Mouse (Mus musculus) CH12.LX (cell line): Measurements from ENCODE around the gene Btf3. TPM values are rescaled to one million over a fixed set of nuclear protein-coding genes. Genes with fewer than 3 reads are reported as not detected.

ENCODE experiments used
- DNase-seq: peaks from one replicate; pipeline ENCODE4 v3.0.0-alpha.2; 2013; ENCODE audit errors: extremely low read depth
- H3K27ac ChIP-seq: 2 replicates; pipeline ENCODE4 v1.5.1; 2012; ENCODE audit warnings: low read depth, mild to moderate bottlenecking, control low read depth, moderate library complexity; ENCODE audit not compliant: insufficient read depth
- H3K27me3 ChIP-seq: replicated peaks from 2 replicates; pipeline ENCODE3; 2012; ENCODE audit warnings: inconsistent platforms
- H3K36me3 ChIP-seq, 2 experiments: replicated peaks in 1 of 2; 2 replicates each; pipeline versions ENCODE3 to v1.6.1; 2012; ENCODE audit warnings: inconsistent platforms in 1 of 2, low read length in 1 of 2, mild to moderate bottlenecking in 1 of 2, mixed read lengths in 1 of 2, moderate library complexity in 1 of 2; ENCODE audit not compliant: control insufficient read depth in 1 of 2, insufficient read depth in 1 of 2
- H3K4me1 ChIP-seq, 2 experiments: 2 replicates each; pipeline ENCODE4 v1.6.1; 2012; ENCODE audit warnings: inconsistent platforms in 1 of 2, moderate library complexity in 1 of 2; ENCODE audit not compliant: insufficient read depth in 2 of 2, control insufficient read depth in 1 of 2
- H3K4me2 ChIP-seq: 2 replicates; pipeline ENCODE4 v1.6.1; 2012; ENCODE audit warnings: low read depth, mild to moderate bottlenecking, control low read depth; ENCODE audit not compliant: poor library complexity, insufficient read depth, severe bottlenecking
- H3K4me3 ChIP-seq, 3 experiments: fragments of 150-350 bp in 1 of 3; sonication (generic) in 1 of 3; replicated peaks in 1 of 3; 2 replicates each; pipeline versions ENCODE3 to v1.5.1; 2011 to 2012; ENCODE audit warnings: low read depth in 2 of 3, low read length in 2 of 3, mild to moderate bottlenecking in 2 of 3, moderate library complexity in 2 of 3, control low read depth in 1 of 3, improper control_type of control experiment in 1 of 3, inconsistent platforms in 1 of 3, mixed read lengths in 1 of 3; ENCODE audit not compliant: poor library complexity in 1 of 3
- H3K79me2 ChIP-seq: replicated peaks from 2 replicates; pipeline ENCODE4 v1.6.1; 2012; ENCODE audit warnings: mild to moderate bottlenecking, moderate library complexity; ENCODE audit not compliant: control insufficient read depth, poor library complexity, insufficient read depth, severe bottlenecking; ENCODE audit errors: extremely low read depth
- H3K9ac ChIP-seq: 2 replicates; pipeline ENCODE4 v1.6.1; 2012; ENCODE audit warnings: low read depth, mild to moderate bottlenecking, control low read depth, moderate library complexity; ENCODE audit not compliant: insufficient read depth
- H3K9me3 ChIP-seq: replicated peaks from 2 replicates; pipeline ENCODE3; 2012; ENCODE audit warnings: low read length, inconsistent platforms, mixed read lengths
- BHLHE40 ChIP-seq: IDR thresholded peaks from 2 replicates; pipeline ENCODE4 v1.6.1; 2011; ENCODE audit warnings: mild to moderate bottlenecking, low read depth, low read length, improper control_type of control experiment
- E2F4 ChIP-seq: IDR thresholded peaks from 2 replicates; pipeline ENCODE4 v1.6.1; 2011; ENCODE audit warnings: low read depth, low read length, improper control_type of control experiment; ENCODE audit not compliant: insufficient replicate concordance
- ELF1 ChIP-seq: IDR thresholded peaks from 2 replicates; pipeline ENCODE4 v1.6.1; 2014; ENCODE audit warnings: low read depth, mild to moderate bottlenecking, inconsistent platforms, low read length, improper control_type of control experiment
- EP300 ChIP-seq: IDR thresholded peaks from 2 replicates; pipeline ENCODE4 v1.6.1; 2011; ENCODE audit warnings: low read length, improper control_type of control experiment
- HCFC1 ChIP-seq: IDR thresholded peaks from 2 replicates; pipeline ENCODE4 v1.6.1; 2012; ENCODE audit warnings: low read depth, mild to moderate bottlenecking, inconsistent platforms, low read length, improper control_type of control experiment
- JUN ChIP-seq: IDR thresholded peaks from 2 replicates; pipeline ENCODE4 v1.6.1; 2011; ENCODE audit warnings: low read depth, mild to moderate bottlenecking, low read length, improper control_type of control experiment, moderate library complexity; ENCODE audit not compliant: insufficient read depth
- JUND ChIP-seq: conservative IDR thresholded peaks from 2 replicates; pipeline ENCODE4 v1.6.1; 2011; ENCODE audit warnings: low read depth, low read length, improper control_type of control experiment
- MXI1 ChIP-seq: IDR thresholded peaks from 2 replicates; pipeline ENCODE4 v1.6.1; 2011; ENCODE audit warnings: mild to moderate bottlenecking, low read depth, low read length, improper control_type of control experiment
- MYC ChIP-seq: IDR thresholded peaks from 2 replicates; pipeline ENCODE4 v1.6.1; 2011; ENCODE audit warnings: low read depth, mild to moderate bottlenecking, improper control_type of control experiment, low read length
- NELFE ChIP-seq: IDR thresholded peaks from 2 replicates; pipeline ENCODE4 v1.6.1; 2011; ENCODE audit warnings: low read depth, low read length, improper control_type of control experiment
- PAX5 ChIP-seq: IDR thresholded peaks from 2 replicates; pipeline ENCODE4 v1.6.1; 2012; ENCODE audit warnings: low read length, inconsistent platforms, mixed read lengths
- RAD21 ChIP-seq: IDR thresholded peaks from 2 replicates; pipeline ENCODE4 v1.6.1; 2011; ENCODE audit warnings: low read depth, mild to moderate bottlenecking, low read length, improper control_type of control experiment, moderate library complexity
- SIN3A ChIP-seq: IDR thresholded peaks from 2 replicates; pipeline ENCODE4 v1.6.1; 2012; ENCODE audit warnings: low read length, improper control_type of control experiment, inconsistent platforms
- SMC3 ChIP-seq: IDR thresholded peaks from 2 replicates; pipeline ENCODE4 v1.6.1; 2011; ENCODE audit warnings: low read depth, low read length, improper control_type of control experiment
- TBP ChIP-seq: conservative IDR thresholded peaks from 2 replicates; pipeline ENCODE4 v1.6.1; 2011; ENCODE audit warnings: low read depth, low read length, improper control_type of control experiment
- TCF12 ChIP-seq: IDR thresholded peaks from 2 replicates; pipeline ENCODE4 v1.6.1; 2014; ENCODE audit warnings: low read depth, mild to moderate bottlenecking, inconsistent platforms, low read length, improper control_type of control experiment
- USF1 ChIP-seq: IDR thresholded peaks from 2 replicates; pipeline ENCODE4 v1.6.1; 2014; ENCODE audit warnings: low read depth, mild to moderate bottlenecking, inconsistent platforms, low read length, improper control_type of control experiment
- ZC3H11A ChIP-seq: IDR thresholded peaks from 2 replicates; pipeline ENCODE4 v1.6.1; 2012; ENCODE audit warnings: low read depth, mild to moderate bottlenecking, inconsistent platforms, low read length, improper control_type of control experiment
- ZMIZ1 ChIP-seq: IDR thresholded peaks from 2 replicates; pipeline ENCODE4 v1.6.1; 2012; ENCODE audit warnings: low read depth, mild to moderate bottlenecking, inconsistent platforms, low read length, improper control_type of control experiment
- dilution Hi-C: fragments of 300-500 bp; cut with MboI; formaldehyde crosslinking; loops from 2 replicates; pipeline ENCODE4 v1.14.3; 2020; ENCODE audit warnings: low sequenced_read_pairs; ENCODE audit not compliant: extremely low pct_unique_long_range_greater_than_20kb, extremely low pct_ligation_motif_present
- in situ Hi-C: fragments of 300-500 bp; cut with MboI; formaldehyde crosslinking; loops from 3 replicates; pipeline ENCODE4 v1.14.3; 2019; ENCODE audit warnings: low sequenced_read_pairs, low pct_ligation_motif_present, low pct_unique_long_range_greater_than_20kb, mixed read lengths
- polyA plus RNA-seq: library from polyadenylated mRNA; unstranded; fragments of >175 nt; gene quantifications from 2 replicates; pipeline ENCODE4 v1.2.1, GENCODE M21; 2012; ENCODE audit warnings: low read depth; ENCODE audit not compliant: insufficient read length
- total RNA-seq, 2 experiments: library from RNA; depleted of rRNA; stranded (reverse); fragments of 300-350 nt in 1 of 2; fragments of >200 nt in 1 of 2; gene quantifications; 2 replicates each; pipeline ENCODE4 v1.2.3; 2012 to 2014

Gene Btf3
- total and polyA plus RNA-seq, 3 experiments: 1,038 to 1,568 (median 1,367) TPM

DNA sequence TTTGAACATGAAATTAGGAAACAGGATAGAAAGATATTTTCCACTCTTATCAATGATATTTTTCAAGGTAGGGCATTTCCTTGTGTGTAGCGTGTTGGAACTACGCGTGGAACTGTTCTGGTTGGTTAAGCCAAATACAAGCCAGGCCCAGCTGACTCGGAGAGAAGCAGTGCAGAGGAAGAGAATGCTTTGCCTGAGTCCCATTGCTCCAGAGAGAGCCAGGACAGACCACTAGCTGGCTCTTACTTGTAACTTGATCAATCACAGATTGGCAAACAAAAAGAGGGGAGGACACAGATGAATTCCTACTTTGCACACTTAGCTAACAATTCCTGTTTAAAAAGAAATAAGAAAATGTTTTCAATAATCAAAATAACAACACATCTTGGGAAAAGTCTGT, 46.2 kb upstream of the Btf3 start:
- dilution Hi-C loops (no loop called here), in situ Hi-C loops (no loop called here)
- peaks cover 0 to 4% of the 10 kb centered on the region in 2 experiments; a peak in 1 of 4 replicates for H3K4me1 ChIP-seq
- no peak overlapping the region for H3K27ac ChIP-seq
- DNase-seq: no peak
- H3K79me2 ChIP-seq: no peaks in the 10 kb centered on the region
- no peaks in the 10 kb centered on the region for H3K36me3 ChIP-seq
- H3K9ac ChIP-seq: no peak overlapping the region
- no peaks in the 10 kb centered on the region for H3K27me3 ChIP-seq
- H3K9me3 ChIP-seq: peaks cover 12% of the 10 kb centered on the region
- H3K4me3 ChIP-seq: no peak overlapping the region
- TF ChIP-seq ZMIZ1 (no peak), PAX5 (no peak), SMC3 (no peak), JUN (no peak), JUND (no peak)
- TF ChIP-seq, all 38 proteins: peak for 0
- H3K4me2 ChIP-seq: no peak overlapping the region

DNA sequence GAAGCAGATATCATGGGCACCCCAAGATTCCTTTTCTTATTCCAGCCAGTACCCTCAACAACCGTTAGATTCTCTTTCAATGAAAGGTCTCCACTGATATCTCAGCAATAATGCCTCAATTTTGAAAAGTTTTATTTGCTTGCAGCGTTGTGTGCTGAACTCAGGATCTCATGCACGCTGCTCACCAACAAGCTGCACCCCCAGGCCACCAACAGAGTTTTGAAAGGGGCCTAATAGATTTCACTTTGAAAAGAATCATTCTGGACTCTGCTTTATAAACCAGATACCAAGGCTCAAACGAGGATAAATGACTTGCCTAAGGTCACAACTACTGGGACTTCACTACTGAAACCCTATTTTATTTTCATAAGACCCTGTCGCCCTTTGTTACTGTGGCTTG, 44.4 kb upstream of the Btf3 start:
- dilution Hi-C loops: no loop called here
- no peak overlapping the region for H3K27ac ChIP-seq
- H3K4me3 ChIP-seq: no peak overlapping the region
- no peak overlapping the region for H3K4me2 ChIP-seq
- no peak for TF ChIP-seq TCF12
- TF ChIP-seq, all 38 proteins: peak for 0
- in situ Hi-C loops: no loop called here
- Histone ChIP-seq H3K4me1 (no peaks in the 10 kb centered on the region), H3K9me3 (peaks cover 6% of the 10 kb centered on the region), H3K9ac (no peak overlapping the region), H3K27me3 (no peaks in the 10 kb centered on the region), H3K79me2 (no peaks in the 10 kb centered on the region), H3K36me3 (no peaks in the 10 kb centered on the region)
- DNase-seq: no peak

DNA sequence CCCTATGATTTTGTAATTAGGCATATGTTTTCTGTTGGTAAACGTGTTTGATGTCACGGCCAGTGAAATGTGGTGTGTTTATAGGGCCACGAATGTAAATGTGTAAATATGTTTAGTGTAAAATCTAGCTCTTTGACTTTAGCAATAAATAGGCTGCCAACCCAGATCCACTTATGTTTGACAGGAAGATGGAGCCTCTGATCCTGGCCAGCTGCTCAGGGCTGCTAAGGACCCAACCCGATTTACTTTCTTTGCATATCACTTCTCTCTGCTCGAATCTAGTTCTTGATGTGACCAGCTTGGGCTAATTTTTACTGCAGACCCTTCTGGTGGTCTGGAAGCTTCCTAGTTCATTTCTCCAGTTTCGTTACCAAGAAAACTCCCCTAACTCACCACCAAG, 43.6 kb upstream of the Btf3 start:
- Histone ChIP-seq H3K27me3 (no peaks in the 10 kb centered on the region), H3K36me3 (no peaks in the 10 kb centered on the region), H3K79me2 (no peaks in the 10 kb centered on the region), H3K4me3 (no peak overlapping the region), H3K4me1 (no peaks in the 10 kb centered on the region), H3K27ac (no peak overlapping the region), H3K9me3 (peaks cover 2% of the 10 kb centered on the region), H3K9ac (no peak overlapping the region), H3K4me2 (no peak overlapping the region)
- dilution Hi-C loops (no loop called here), in situ Hi-C loops (no loop called here)
- DNase-seq: no peak
- no peak for TF ChIP-seq SIN3A
- no peak for TF ChIP-seq EP300
- TF ChIP-seq TBP: no peak
- no peak for TF ChIP-seq PAX5
- TF ChIP-seq ZMIZ1: no peak
- TF ChIP-seq ELF1: no peak
- no peak for TF ChIP-seq MYC
- TF ChIP-seq BHLHE40: no peak
- TF ChIP-seq USF1: no peak
- no peak for TF ChIP-seq E2F4
- TF ChIP-seq RAD21: no peak
- no peak for TF ChIP-seq NELFE
- TF ChIP-seq HCFC1: no peak
- no peak for TF ChIP-seq ZC3H11A
- TF ChIP-seq MXI1: no peak
